11 mouse cellular contexts compared by ENCODE assay signal in the genomic region with DNA sequence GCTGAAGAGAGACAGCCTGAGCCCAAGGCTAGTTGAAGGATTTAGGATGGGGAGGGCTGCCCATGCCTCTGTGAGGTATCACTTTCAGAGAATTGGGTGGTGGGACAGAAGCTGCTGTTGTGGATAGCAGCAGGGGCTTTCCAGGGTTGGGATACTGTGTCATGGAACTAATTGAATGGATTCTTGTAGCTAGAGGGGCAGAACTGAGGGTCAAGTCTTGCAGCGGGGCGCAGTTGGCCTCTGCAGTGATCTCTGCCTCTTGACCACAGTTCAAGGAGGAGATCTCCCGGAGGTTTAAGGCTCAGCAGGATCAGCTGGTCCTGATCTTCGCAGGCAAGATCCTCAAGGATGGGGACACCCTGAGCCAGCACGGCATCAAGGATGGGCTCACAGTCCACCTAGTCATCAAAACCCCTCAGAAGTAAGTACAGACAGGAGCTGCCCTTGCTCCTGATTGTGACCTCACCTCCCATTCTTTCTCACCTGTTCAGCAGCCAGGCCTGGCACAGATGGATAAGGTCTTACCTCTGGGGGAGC. TPM values are rescaled to one million over a fixed set of nuclear protein-coding genes. Genes with fewer than 3 reads are reported as not detected.
DNase-seq lines count a peak whose midpoint lies in the region; ATAC-seq and TF ChIP-seq lines count a peak whose summit lies in the region.
"Had no signal": no experiment of that assay in that cellular context is flagged by ENCODE, and none has a peak within 500 bp of the region (broad histone marks: within the 10 kb centered on the region; RNA-seq: fewer than 3 reads in every experiment).

No protein-coding gene starts in this region.

- H3K9me3 ChIP-seq in heart, embryonic 10.5 days, result no peaks in the 10 kb centered on the region
- H3K9me3 ChIP-seq in ES-Bruce4 (replicated peaks; ENCODE audit: control insufficient read depth, insufficient read depth, low read length, poor library complexity, severe bottlenecking), result no peaks in the 10 kb centered on the region
- H3K9me3 ChIP-seq in forebrain, postnatal 0 days (ENCODE audit: low read length), result no peaks in the 10 kb centered on the region
- no peaks in the 10 kb centered on the region for H3K9me3 ChIP-seq in liver, embryonic 16.5 days (replicated peaks; ENCODE audit: control insufficient read depth, low read length)

- TF ChIP-seq POLR2A in ES-Bruce4 (IDR thresholded peaks at IDR 0.05; ENCODE audit: insufficient read depth, low read length), result no peak

- WGBS in heart, embryonic 10.5 days, result 92% methylated on average over 5 of the region's 5 CpGs
- 92% methylated on average over 5 of the region's 5 CpGs for WGBS in forebrain, postnatal 0 days
- WGBS in liver, embryonic 16.5 days (ENCODE audit: insufficient replicate concordance), result 86% methylated on average over 5 of the region's 5 CpGs

- intact Hi-C loops in heart, postnatal 14 days (cut with DNase I), result no loop called here

- peaks cover 34% of the 10 kb centered on the region for H3K4me1 ChIP-seq in heart, embryonic 10.5 days
- H3K4me1 ChIP-seq in ES-Bruce4 (ENCODE audit: control insufficient read depth, insufficient read depth, low read length), result peaks cover 2% of the 10 kb centered on the region
- H3K4me1 ChIP-seq in forebrain, postnatal 0 days (ENCODE audit: insufficient read depth), result peaks cover 12% of the 10 kb centered on the region; the same call in 1 of the 2 replicates
- H3K4me1 ChIP-seq in liver, embryonic 16.5 days (ENCODE audit: control insufficient read depth, low read depth, low read length), result peaks cover 30% of the 10 kb centered on the region

- DNase-seq in heart, embryonic 10.5 days (ENCODE audit: low spot score), result no peak
- no peak for DNase-seq in heart, postnatal 14 days
- no peak for DNase-seq in forebrain, postnatal 0 days
- DNase-seq in urinary bladder, postnatal 4 days (ENCODE audit: low spot score in 2 of 2), result no peak
- no peak for DNase-seq in urinary bladder, adult 2 months (ENCODE audit: low spot score)
- DNase-seq: cerebellum, adult 9-11 months; gastrocnemius, postnatal 14 days; spleen, adult 18-20 months had no signal

- no peak for TF ChIP-seq CTCF in ES-Bruce4 (IDR thresholded peaks at IDR 0.05; ENCODE audit: low read depth, low read length)
- no peak for TF ChIP-seq CTCF in forebrain, postnatal 0 days (IDR thresholded peaks at IDR 0.05; ENCODE audit: low read depth)

- peak overlapping the region; percentile 100 for H3K9ac ChIP-seq in ES-Bruce4 (ENCODE audit: low read depth, poor library complexity, severe bottlenecking)
- H3K9ac ChIP-seq in forebrain, postnatal 0 days, result no peak overlapping the region
- no peak overlapping the region for H3K9ac ChIP-seq in liver, embryonic 16.5 days (ENCODE audit: low read depth, low read length)

- peak overlapping the region; percentile 94; the same call in 1 of the 2 replicates for H3K4me3 ChIP-seq in heart, embryonic 10.5 days
- H3K4me3 ChIP-seq in ES-Bruce4 (ENCODE audit: low read depth, low read length), result peak overlapping the region; percentile 34
- H3K4me3 ChIP-seq in forebrain, postnatal 0 days (ENCODE audit: low read depth, low read length), result no peak overlapping the region; the same call in 1 of the 2 replicates
- no peak overlapping the region for H3K4me3 ChIP-seq in liver, embryonic 16.5 days (ENCODE audit: low read depth, low read length)

- peak overlapping the region; percentile 90; the same call in 1 of the 2 replicates for H3K4me2 ChIP-seq in forebrain, postnatal 0 days (ENCODE audit: low read depth)
- H3K4me2 ChIP-seq in liver, embryonic 16.5 days (ENCODE audit: low read depth, low read length), result 0 out of 2 replicates have a peak overlapping the region, but pooled peaks have one; percentile 99

- no peak for TF ChIP-seq EP300 in ES-Bruce4 (IDR thresholded peaks at IDR 0.05; ENCODE audit: insufficient read depth, low read depth, low read length)

- no peaks in the 10 kb centered on the region for H3K27me3 ChIP-seq in heart, embryonic 10.5 days (ENCODE audit: insufficient read depth, poor library complexity, severe bottlenecking)
- H3K27me3 ChIP-seq in ES-Bruce4 (ENCODE audit: control insufficient read depth, insufficient read depth, low read length, poor library complexity, severe bottlenecking), result no peaks in the 10 kb centered on the region
- H3K27me3 ChIP-seq in forebrain, postnatal 0 days (ENCODE audit: insufficient read depth, low read length), result no peaks in the 10 kb centered on the region
- no peaks in the 10 kb centered on the region for H3K27me3 ChIP-seq in liver, embryonic 16.5 days (ENCODE audit: control insufficient read depth, insufficient read depth, low read depth, low read length)

- H3K27ac ChIP-seq in heart, embryonic 10.5 days, result no peak overlapping the region
- H3K27ac ChIP-seq in ES-Bruce4 (ENCODE audit: insufficient read depth, low read length), result no peak overlapping the region
- H3K27ac ChIP-seq in forebrain, postnatal 0 days (ENCODE audit: low read depth, low read length), result no peak overlapping the region
- H3K27ac ChIP-seq in liver, embryonic 16.5 days (ENCODE audit: low read length), result no peak overlapping the region

- no peak for ATAC-seq in forebrain, postnatal 0 days
- no peak for ATAC-seq in liver, embryonic 16.5 days (ENCODE audit: low read depth)
- no peak for ATAC-seq in frontal cortex, adult (ENCODE audit: low TSS enrichment)

- peaks cover 56% of the 10 kb centered on the region for H3K36me3 ChIP-seq in heart, embryonic 10.5 days
- peaks cover 44% of the 10 kb centered on the region for H3K36me3 ChIP-seq in ES-Bruce4 (ENCODE audit: control insufficient read depth, insufficient read depth, low read length, poor library complexity, severe bottlenecking)
- H3K36me3 ChIP-seq in forebrain, postnatal 0 days (ENCODE audit: insufficient read depth), result peaks cover 37% of the 10 kb centered on the region
- peaks cover 16% of the 10 kb centered on the region for H3K36me3 ChIP-seq in liver, embryonic 16.5 days (ENCODE audit: control insufficient read depth, insufficient read depth)

RNA-seq across cellular contexts. Expression of gene Ubqln4, which starts 1.6 kb away (rescaled TPM):
- polyA plus RNA-seq in heart, embryonic 10.5 days (2016; fragmentation: Nextera tagmentation; extraction: Ambion mirVana), result 49.5 and 62.2 TPM in 2 replicates
- 10 to 100 TPM; 55.4 to 60.0 TPM for total RNA-seq in heart, postnatal 14 days (2021)
- polyA plus RNA-seq in ES-Bruce4 (2011; ENCODE audit: insufficient read depth, insufficient read length, low read depth, missing spikeins), result 118 and 133 TPM in 2 replicates
- total RNA-seq in forebrain, postnatal 0 days (2014; rRNA removed), result 102 and 116 TPM in 2 replicates
- polyA plus RNA-seq in forebrain, postnatal 0 days (2015; fragmentation: Nextera tagmentation; extraction: Ambion mirVana), result 29.3 and 30.8 TPM in 2 replicates
- polyA plus RNA-seq in liver, embryonic 16.5 days (2015; fragmentation: Nextera tagmentation; extraction: Ambion mirVana), result 14.8 and 16.4 TPM in 2 replicates
- polyA plus RNA-seq in urinary bladder, adult 2 months (2012; rRNA removed), result 36.9 and 38.6 TPM in 2 replicates

RNA-seq across cellular contexts. Expression of gene Lamtor2, which starts 2.3 kb away (rescaled TPM):
- 154 and 190 TPM in 2 replicates for polyA plus RNA-seq in heart, embryonic 10.5 days (2016; fragmentation: Nextera tagmentation; extraction: Ambion mirVana)
- 10 to 100 TPM; 77.7 TPM for total RNA-seq in heart, postnatal 14 days (2021)
- polyA plus RNA-seq in ES-Bruce4 (2011; ENCODE audit: insufficient read depth, insufficient read length, low read depth, missing spikeins), result 138 and 151 TPM in 2 replicates
- 52.2 and 55.5 TPM in 2 replicates for total RNA-seq in forebrain, postnatal 0 days (2014; rRNA removed)
- polyA plus RNA-seq in forebrain, postnatal 0 days (2015; fragmentation: Nextera tagmentation; extraction: Ambion mirVana), result 186 and 202 TPM in 2 replicates
- 98.6 and 107 TPM in 2 replicates for polyA plus RNA-seq in liver, embryonic 16.5 days (2015; fragmentation: Nextera tagmentation; extraction: Ambion mirVana)
- 124 and 134 TPM in 2 replicates for polyA plus RNA-seq in urinary bladder, adult 2 months (2012; rRNA removed)

RNA-seq across cellular contexts. Expression of gene Rab25, which starts 7.0 kb away (rescaled TPM):
- polyA plus RNA-seq in heart, embryonic 10.5 days (2016; fragmentation: Nextera tagmentation; extraction: Ambion mirVana), result 1.1 and 1.6 TPM in 2 replicates
- under 1 TPM in 1 of 2 experiments, not detected in 1; 0.33 TPM for total RNA-seq in heart, postnatal 14 days (2021)
- polyA plus RNA-seq in ES-Bruce4 (2011; ENCODE audit: insufficient read depth, insufficient read length, low read depth, missing spikeins), result 33.2 and 35.1 TPM in 2 replicates
- not detected in 2 replicates for total RNA-seq in forebrain, postnatal 0 days (2014; rRNA removed)
- polyA plus RNA-seq in forebrain, postnatal 0 days (2015; fragmentation: Nextera tagmentation; extraction: Ambion mirVana), result 0.33 TPM in 1 of 2 replicates, not detected in the other
- 0.32 and 1.1 TPM in 2 replicates for polyA plus RNA-seq in liver, embryonic 16.5 days (2015; fragmentation: Nextera tagmentation; extraction: Ambion mirVana)
- polyA plus RNA-seq in urinary bladder, adult 2 months (2012; rRNA removed), result 135 and 174 TPM in 2 replicates
- total RNA-seq: gastrocnemius, postnatal 14 days had no signal

RNA-seq across cellular contexts. Expression of gene Ssr2, which starts 20.5 kb away (rescaled TPM):
- 184 and 207 TPM in 2 replicates for polyA plus RNA-seq in heart, embryonic 10.5 days (2016; fragmentation: Nextera tagmentation; extraction: Ambion mirVana)
- total RNA-seq in heart, postnatal 14 days (2021), result 100 to 1,000 TPM in 1 of 2 experiments, 10 to 100 TPM in 1; 95.9 to 108 TPM
- 348 and 382 TPM in 2 replicates for polyA plus RNA-seq in ES-Bruce4 (2011; ENCODE audit: insufficient read depth, insufficient read length, low read depth, missing spikeins)
- 170 and 254 TPM in 2 replicates for total RNA-seq in forebrain, postnatal 0 days (2014; rRNA removed)
- 204 and 233 TPM in 2 replicates for polyA plus RNA-seq in forebrain, postnatal 0 days (2015; fragmentation: Nextera tagmentation; extraction: Ambion mirVana)
- 171 and 190 TPM in 2 replicates for polyA plus RNA-seq in liver, embryonic 16.5 days (2015; fragmentation: Nextera tagmentation; extraction: Ambion mirVana)
- 128 and 150 TPM in 2 replicates for polyA plus RNA-seq in urinary bladder, adult 2 months (2012; rRNA removed)

RNA-seq across cellular contexts. Expression of gene Mex3a, which starts 22.9 kb away (rescaled TPM):
- polyA plus RNA-seq in heart, embryonic 10.5 days (2016; fragmentation: Nextera tagmentation; extraction: Ambion mirVana), result 11.6 and 22.8 TPM in 2 replicates
- 1 to 10 TPM in 1 of 2 experiments, under 1 TPM in 1; 0.81 to 2.0 TPM for total RNA-seq in heart, postnatal 14 days (2021)
- polyA plus RNA-seq in ES-Bruce4 (2011; ENCODE audit: insufficient read depth, insufficient read length, low read depth, missing spikeins), result 42.3 and 43.4 TPM in 2 replicates
- total RNA-seq in forebrain, postnatal 0 days (2014; rRNA removed), result 64.5 and 71.9 TPM in 2 replicates
- polyA plus RNA-seq in forebrain, postnatal 0 days (2015; fragmentation: Nextera tagmentation; extraction: Ambion mirVana), result 16.2 and 20.5 TPM in 2 replicates
- 0.44 and 0.53 TPM in 2 replicates for polyA plus RNA-seq in liver, embryonic 16.5 days (2015; fragmentation: Nextera tagmentation; extraction: Ambion mirVana)
- 1.7 and 1.8 TPM in 2 replicates for polyA plus RNA-seq in urinary bladder, adult 2 months (2012; rRNA removed)

Comparison
In these comparisons a context has a peak if more than half of its experiments do, and no peak if none do; other contexts are left out.
1. H3K4me3 ChIP-seq: peak in heart, embryonic 10.5 days (single experiment) and ES-Bruce4 (single experiment); none in forebrain, postnatal 0 days (single experiment) and liver, embryonic 16.5 days (single experiment).
2. RNA of gene Rab25, which starts 7.0 kb away (polyA plus RNA-seq): 135 to 174 TPM in urinary bladder, adult 2 months and 33.2 to 35.1 TPM in ES-Bruce4; 1.1 to 1.6 TPM in heart, embryonic 10.5 days, 0.32 to 1.1 TPM in liver, embryonic 16.5 days and 0.33 TPM in forebrain, postnatal 0 days; every median in the first group is over 10 times any median in the second.